Mouse (Mus musculus): ENCODE data around the gene Zcchc17. TPM values are rescaled to one million over a fixed set of nuclear protein-coding genes. Genes with fewer than 3 reads are reported as not detected.

The Zcchc17 gene
- 12.5 and 12.6 TPM in 2 replicates for polyA plus RNA-seq (2012)

GRCm38 (mm10) chr4:130359486-130360237 lies at the start of gene Zcchc17, which contains the start of gene Snrnp40:
Zcchc17 (minus strand) TSS chr4:130359943.
Snrnp40 (plus strand) TSS chr4:130360132.

GRCm38 (mm10) chr4:130308231-130309081 lies 51.3 kb downstream of the Zcchc17 start, which contains the start of the genes Fabp3 and Gm10570:
Fabp3 (plus strand) TSS chr4:130308595.
Gm10570 (minus strand) TSS chr4:130308674.

GRCm38 (mm10) chr4:130279105-130279504 lies 80.6 kb downstream of the Zcchc17 start, which contains the start of gene Serinc2:
Serinc2 (minus strand) TSS chr4:130279205.

Other genes with a start within 250 kb of the Zcchc17 start
- gene Hcrtr1, start 220.6 kb downstream of the Zcchc17 start, polyA plus RNA-seq (2012): not detected in 2 replicates
- gene Tinagl1, start 184.8 kb downstream of the Zcchc17 start, polyA plus RNA-seq (2012): 8.4 and 8.8 TPM in 2 replicates
- not detected in 2 replicates for gene Gm853, start 137.5 kb downstream of the Zcchc17 start, polyA plus RNA-seq (2012)
- not detected in 2 replicates for gene Serinc2, start 80.7 kb downstream of the Zcchc17 start, polyA plus RNA-seq (2012)
- not detected in 2 replicates for gene Fabp3, start 51.3 kb downstream of the Zcchc17 start, polyA plus RNA-seq (2012)
- gene Gm10570, start 51.3 kb downstream of the Zcchc17 start, polyA plus RNA-seq (2012): not detected in 2 replicates
- 57.2 and 61.4 TPM in 2 replicates for gene Snrnp40, start 189 bp upstream of the Zcchc17 start, polyA plus RNA-seq (2012)
- gene Nkain1, start 214.2 kb upstream of the Zcchc17 start, polyA plus RNA-seq (2012): 0.10 and 0.11 TPM in 2 replicates